Mouse (Mus musculus) ES-E14 (cell line): ENCODE results near the gene Syt2.

Experiments used
- HCFC1 ChIP-seq: IDR thresholded peaks from 2 replicates; pipeline ENCODE4 v1.6.1; 2012; ENCODE audit warnings: low read length, inconsistent platforms, borderline replicate concordance; ENCODE audit not compliant: insufficient read depth
- MAFK ChIP-seq: IDR thresholded peaks from 2 replicates; pipeline ENCODE4 v1.6.1; 2014; ENCODE audit warnings: mild to moderate bottlenecking, low read depth, low read length, inconsistent platforms; ENCODE audit not compliant: insufficient read depth

GRCm38 (mm10) chr1:134764831-134765458, 118.5 kb downstream of the Syt2 start:
- TF ChIP-seq HCFC1, result no peak
- no peak for TF ChIP-seq MAFK
